Mouse (Mus musculus) bone marrow macrophage, adult 2 months (primary cell): ENCODE measurements around the gene Nhsl2. TPM values are rescaled to one million over a fixed set of nuclear protein-coding genes. Genes with fewer than 3 reads are reported as not detected.

Experiments used
- H3K27ac ChIP-seq: 2 replicates; pipeline ENCODE4 v1.5.1; 2012; ENCODE audit warnings: low read depth, low read length; ENCODE audit not compliant: insufficient read depth
- H3K4me1 ChIP-seq: 2 replicates; pipeline ENCODE4 v1.6.1; 2012; ENCODE audit warnings: low read length; ENCODE audit not compliant: control insufficient read depth, insufficient read depth
- H3K4me3 ChIP-seq: 2 replicates; pipeline ENCODE4 v1.5.1; 2012; ENCODE audit warnings: mild to moderate bottlenecking, low read length, moderate library complexity; ENCODE audit not compliant: insufficient read depth
- CTCF ChIP-seq: IDR thresholded peaks from 2 replicates; pipeline ENCODE4 v1.5.1; 2012; ENCODE audit warnings: low read depth, mild to moderate bottlenecking, low read length, moderate library complexity
- POLR2A ChIP-seq: IDR thresholded peaks from 2 replicates; pipeline ENCODE4 v1.6.1; 2012; ENCODE audit warnings: mild to moderate bottlenecking, low read depth, low read length, borderline replicate concordance
- polyA plus RNA-seq: library from polyadenylated mRNA; stranded (reverse); fragments of >200 nt; gene quantifications from 2 replicates; pipeline ENCODE4 v1.2.4, GENCODE M21; 2012; ENCODE audit not compliant: missing spikeins, insufficient read depth, insufficient read length

The Nhsl2 gene
- polyA plus RNA-seq, 1 experiment: 3.5 TPM

GRCm38 (mm10) chrX:101901806-101902490 is 52.8 kb downstream of the Nhsl2 start:
- no peak for TF ChIP-seq POLR2A
- TF ChIP-seq CTCF: no peak
- Histone ChIP-seq H3K27ac (no peak overlapping the region), H3K4me3 (no peak overlapping the region), H3K4me1 (0 out of 2 replicates have a peak, but pooled peaks cover 3% of the 10 kb centered on the region)

- no peak overlapping the region for H3K4me3 ChIP-seq
- H3K27ac ChIP-seq: no peak overlapping the region
- peaks cover 7% of the 10 kb centered on the region for H3K4me1 ChIP-seq
- TF ChIP-seq CTCF (no peak), POLR2A (no peak)
Measured at GRCm38 (mm10) chrX:101902597-101902996, 53.4 kb downstream of the Nhsl2 start.

- TF ChIP-seq CTCF: no peak
- no peak for TF ChIP-seq POLR2A
- no peak overlapping the region for H3K27ac ChIP-seq
- peaks cover 9% of the 10 kb centered on the region for H3K4me1 ChIP-seq
- H3K4me3 ChIP-seq: no peak overlapping the region
Measured at GRCm38 (mm10) chrX:101907301-101907700, 58.1 kb downstream of the Nhsl2 start.

DNA sequence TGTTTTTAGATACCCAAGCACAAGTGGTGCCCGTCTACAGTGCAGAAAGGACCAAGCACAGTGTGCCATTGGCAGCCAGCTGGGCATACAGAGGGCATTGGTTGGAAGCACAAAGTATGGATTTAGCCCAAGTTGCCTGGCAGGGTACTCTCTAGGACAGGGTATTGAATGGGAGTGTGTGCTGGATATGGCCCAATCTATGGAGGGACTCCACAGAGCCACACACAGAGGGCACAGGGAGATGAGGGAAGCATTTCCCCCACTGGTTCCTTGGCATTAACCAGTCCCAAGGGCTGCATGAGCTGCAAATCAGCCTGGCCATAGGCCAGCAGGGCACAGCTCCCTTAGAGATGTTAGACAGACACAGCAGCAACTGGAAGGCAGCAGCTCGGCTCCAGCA is 79.9 kb downstream of the Nhsl2 start:
- TF ChIP-seq POLR2A: no peak
- no peak for TF ChIP-seq CTCF
- Histone ChIP-seq H3K4me3 (no peak overlapping the region), H3K4me1 (no peaks in the 10 kb centered on the region), H3K27ac (no peak overlapping the region)

DNA sequence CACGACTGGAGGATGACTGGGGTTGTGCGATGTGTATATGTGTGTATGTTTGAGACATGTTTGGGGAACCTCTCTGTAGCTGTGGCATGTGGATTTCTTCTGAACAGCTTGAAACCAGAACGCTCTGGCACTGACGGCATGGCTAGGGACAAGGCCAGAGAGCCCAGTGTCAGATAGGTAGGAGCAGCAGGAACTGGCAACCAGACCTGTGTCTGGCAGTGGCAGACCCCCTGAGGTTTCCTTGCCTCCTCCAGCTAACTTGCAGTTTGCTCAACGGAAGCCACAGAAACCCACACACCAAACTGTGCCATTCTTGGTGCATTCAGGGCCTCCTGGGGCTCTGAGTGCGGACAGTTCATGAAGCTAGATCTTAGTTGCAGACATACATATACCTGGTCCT is 81.1 kb downstream of the Nhsl2 start:
- TF ChIP-seq POLR2A (no peak), CTCF (no peak)
- Histone ChIP-seq H3K4me3 (no peak overlapping the region), H3K4me1 (no peaks in the 10 kb centered on the region), H3K27ac (no peak overlapping the region)

DNA sequence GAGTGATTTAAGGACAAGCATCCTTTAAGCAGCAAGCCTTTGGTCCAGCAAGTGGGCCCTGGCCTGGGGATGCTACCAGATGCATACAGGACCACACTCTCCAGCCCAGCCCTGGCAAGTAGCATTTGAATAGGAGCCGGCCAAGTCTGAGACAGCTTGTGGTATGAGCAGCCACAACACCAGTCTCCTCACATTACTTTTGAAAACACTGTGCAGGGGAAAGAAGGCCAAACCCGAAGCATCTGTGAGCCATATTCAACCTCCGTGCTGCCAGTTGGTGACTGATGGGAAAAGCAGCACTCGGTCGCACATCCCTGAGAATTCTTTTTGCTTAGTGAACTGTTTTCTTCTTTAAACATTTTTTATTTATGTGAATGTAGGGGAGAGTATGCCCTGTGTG is 81.8 kb downstream of the Nhsl2 start:
- no peak overlapping the region for H3K27ac ChIP-seq
- no peak overlapping the region for H3K4me3 ChIP-seq
- TF ChIP-seq POLR2A: no peak
- H3K4me1 ChIP-seq: no peaks in the 10 kb centered on the region

- Histone ChIP-seq H3K4me3 (no peak overlapping the region), H3K4me1 (no peaks in the 10 kb centered on the region), H3K27ac (no peak overlapping the region)
- no peak for TF ChIP-seq CTCF
- no peak for TF ChIP-seq POLR2A
Measured at GRCm38 (mm10) chrX:101932244-101932643, 83.1 kb downstream of the Nhsl2 start.

DNA sequence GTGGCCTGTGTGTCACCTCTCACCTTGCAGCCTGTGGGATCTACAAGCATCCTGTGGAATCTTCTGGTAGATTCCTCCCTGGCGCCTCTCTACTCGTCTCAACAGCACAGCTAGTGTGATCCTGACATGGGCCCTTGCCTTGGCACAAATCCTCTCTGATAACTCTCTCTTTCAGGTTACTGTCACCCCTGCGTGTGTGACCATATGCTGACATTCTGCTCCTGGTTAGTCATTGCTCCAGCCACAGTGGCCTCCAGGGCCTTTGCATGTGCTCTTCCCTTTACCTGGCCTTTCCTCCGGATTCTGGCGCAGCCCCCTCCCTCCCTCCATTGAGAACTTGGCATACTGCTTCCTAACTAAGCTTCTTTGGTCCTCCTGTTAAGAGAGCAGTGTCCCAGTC is 84.2 kb downstream of the Nhsl2 start:
- Histone ChIP-seq H3K4me3 (no peak overlapping the region), H3K4me1 (no peaks in the 10 kb centered on the region), H3K27ac (no peak overlapping the region)
- TF ChIP-seq POLR2A (no peak), CTCF (no peak)

DNA sequence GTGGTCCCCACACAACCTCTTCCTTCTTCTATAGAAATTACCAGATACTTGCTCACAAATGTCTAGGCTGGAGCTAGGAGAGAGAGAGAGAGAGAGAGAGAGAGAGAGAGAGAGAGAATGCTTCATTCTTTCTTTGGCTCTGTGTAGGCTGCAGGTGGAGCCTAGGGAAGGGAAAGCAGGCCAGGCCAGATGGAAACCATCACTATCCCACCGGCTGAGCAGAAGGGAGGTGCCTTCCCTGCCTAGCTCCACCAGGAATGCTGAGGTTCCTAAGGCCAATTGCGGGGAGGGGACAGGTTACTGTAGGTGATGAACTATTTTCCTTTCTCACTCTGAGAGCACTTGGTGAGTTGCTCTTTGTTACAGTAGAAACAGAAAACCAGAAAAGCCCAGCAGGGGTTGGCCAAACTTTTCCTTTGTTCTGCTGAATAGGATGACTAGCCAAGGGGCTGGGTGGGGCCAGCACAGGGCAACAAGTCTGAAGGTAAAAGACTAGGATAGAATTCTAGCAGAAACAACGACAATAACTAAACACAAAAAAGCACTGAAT is 86.2 kb downstream of the Nhsl2 start:
- Histone ChIP-seq H3K4me1 (no peaks in the 10 kb centered on the region), H3K4me3 (no peak overlapping the region), H3K27ac (no peak overlapping the region)
- no peak for TF ChIP-seq POLR2A
- no peak for TF ChIP-seq CTCF

- no peak overlapping the region for H3K27ac ChIP-seq
- no peaks in the 10 kb centered on the region for H3K4me1 ChIP-seq
- H3K4me3 ChIP-seq: no peak overlapping the region
- TF ChIP-seq CTCF (no peak), POLR2A (no peak)
Measured at GRCm38 (mm10) chrX:101939486-101939885, 90.3 kb downstream of the Nhsl2 start.
